Mouse (Mus musculus) lung, postnatal 4 days (tissue): Measurements from ENCODE around the gene Trmt10c.
"Not testable (repeated sequence)": the region's sequence is repeated elsewhere in the genome, so short reads cannot be mapped to it uniquely, and the experiment has no call there.

ENCODE experiments used
- DNase-seq, 2 experiments: peaks; one replicate each; pipeline ENCODE4 v3.0.0; 2021

Gene Trmt10c

GRCm38 (mm10) chr16:56037138-56038010 lies at the start of gene Trmt10c:
Gene Trmt10c, minus strand, starts transcription at chr16:56037819.
- DNase-seq, result peak; percentile 95 to 96

DNA sequence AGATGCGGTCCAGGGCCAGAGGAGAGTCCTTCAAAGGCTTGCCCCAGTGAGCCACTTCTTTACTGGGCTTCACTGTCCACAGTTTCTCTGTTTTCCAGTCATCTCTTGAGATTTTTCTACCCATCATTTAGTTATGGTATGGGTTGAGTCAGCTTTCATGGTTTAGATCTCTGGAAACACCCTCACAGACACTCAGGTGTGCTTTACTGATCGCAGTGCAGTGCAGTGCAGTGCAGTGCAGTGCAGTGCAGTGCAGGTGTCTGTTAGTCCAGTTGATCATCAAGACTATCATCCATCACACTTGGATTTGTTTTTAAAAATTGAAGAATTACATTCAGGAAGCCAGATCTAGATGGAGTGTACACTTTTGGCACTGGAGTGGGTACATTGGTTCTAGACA lies 48.7 kb upstream of the Trmt10c start:
- DNase-seq, result no peak

- DNase-seq, result no peak
Measured at GRCm38 (mm10) chr16:56081691-56082090, 44.1 kb upstream of the Trmt10c start.

GRCm38 (mm10) chr16:56079419-56079818 lies 41.8 kb upstream of the Trmt10c start:
- no peak for DNase-seq

DNA sequence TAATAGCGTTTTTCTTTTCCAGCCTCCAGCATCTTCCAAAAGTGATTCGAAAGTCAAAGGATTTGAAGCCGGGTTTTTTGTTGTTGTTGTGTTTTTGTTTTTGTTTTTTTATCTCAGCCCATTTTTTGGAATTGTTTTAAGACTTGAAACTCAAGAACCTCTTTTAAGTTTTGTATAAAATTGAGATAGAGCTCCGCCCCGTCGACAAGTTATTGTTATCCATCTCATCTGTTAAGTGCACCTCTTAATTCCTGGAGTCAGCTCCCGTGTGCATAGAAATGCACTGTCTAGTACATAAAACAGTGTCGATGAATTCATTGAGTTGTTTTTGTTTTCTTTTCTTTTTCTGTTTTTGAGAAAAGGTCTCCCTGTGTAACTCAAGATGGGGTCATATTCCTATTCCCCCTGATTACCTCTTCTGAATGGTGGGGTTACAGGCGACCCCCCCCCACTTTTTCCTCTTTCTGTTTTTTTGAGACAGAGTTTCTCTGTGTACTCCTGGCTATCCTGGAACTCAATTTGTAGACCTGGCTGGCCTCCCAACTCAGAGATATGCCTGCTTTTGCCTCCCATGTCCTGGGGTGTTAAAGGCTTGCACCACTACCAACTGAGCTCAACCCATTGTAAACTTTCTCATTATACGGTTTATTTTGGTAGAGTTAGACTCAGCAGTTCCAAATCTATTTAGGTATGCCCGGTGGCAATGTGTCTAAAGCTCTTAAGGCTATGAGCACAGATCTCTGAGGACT lies 38.7 kb upstream of the Trmt10c start:
- DNase-seq, result no peak

- DNase-seq, result peak; percentile 85 to 87
Measured at GRCm38 (mm10) chr16:56075222-56076111, 37.8 kb upstream of the Trmt10c start.

- DNase-seq, result no peak
Measured at GRCm38 (mm10) chr16:56074565-56074964, 36.9 kb upstream of the Trmt10c start.

GRCm38 (mm10) chr16:56074122-56074521 lies 36.5 kb upstream of the Trmt10c start:
- no peak for DNase-seq

DNA sequence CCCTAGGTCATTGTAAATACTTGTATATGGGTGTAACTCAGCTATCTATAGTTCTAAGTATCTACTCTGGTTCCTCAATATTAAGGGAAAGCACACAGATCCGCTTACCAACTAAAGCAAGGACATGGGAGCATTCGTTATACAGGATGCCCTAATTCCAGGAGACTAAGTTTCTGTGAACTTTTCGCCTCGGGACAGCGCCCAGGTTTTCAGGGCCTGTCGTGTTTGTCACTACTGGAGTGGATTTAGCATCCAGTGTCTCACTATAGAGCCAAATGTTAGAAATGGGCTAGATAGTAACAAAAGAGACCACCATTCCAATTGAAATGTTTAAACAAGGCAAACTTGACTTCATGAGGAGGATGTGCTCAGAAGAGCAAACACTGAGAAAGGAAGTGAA lies 35.5 kb upstream of the Trmt10c start:
- DNase-seq, result not testable (repeated sequence)

- DNase-seq, result no peak
Measured at GRCm38 (mm10) chr16:56072533-56072932, 34.9 kb upstream of the Trmt10c start.

- no peak for DNase-seq
Measured at GRCm38 (mm10) chr16:56071317-56072232, 34.0 kb upstream of the Trmt10c start.

GRCm38 (mm10) chr16:56068523-56069070 lies 31.0 kb upstream of the Trmt10c start:
- DNase-seq, result no peak

DNA sequence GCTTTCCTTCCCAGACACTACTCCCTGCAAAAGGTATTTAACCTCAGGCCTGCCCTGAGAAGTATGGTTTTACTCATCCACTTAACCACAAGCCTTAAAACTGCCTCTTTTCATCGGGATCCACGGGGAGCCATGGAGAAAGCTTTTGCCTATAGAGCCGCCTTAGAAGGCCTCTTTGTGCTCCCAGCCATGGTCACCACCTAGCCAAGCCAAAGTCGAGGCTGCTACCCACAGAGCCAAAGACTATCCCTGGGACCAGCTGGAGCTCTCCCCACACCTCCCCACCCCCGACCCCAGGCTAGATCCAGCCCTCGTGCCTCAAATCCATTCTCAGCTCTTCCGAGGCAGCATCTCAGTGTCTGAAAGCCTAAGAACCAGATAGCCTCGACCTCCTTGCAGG lies 28.5 kb upstream of the Trmt10c start:
- DNase-seq, result no peak

DNA sequence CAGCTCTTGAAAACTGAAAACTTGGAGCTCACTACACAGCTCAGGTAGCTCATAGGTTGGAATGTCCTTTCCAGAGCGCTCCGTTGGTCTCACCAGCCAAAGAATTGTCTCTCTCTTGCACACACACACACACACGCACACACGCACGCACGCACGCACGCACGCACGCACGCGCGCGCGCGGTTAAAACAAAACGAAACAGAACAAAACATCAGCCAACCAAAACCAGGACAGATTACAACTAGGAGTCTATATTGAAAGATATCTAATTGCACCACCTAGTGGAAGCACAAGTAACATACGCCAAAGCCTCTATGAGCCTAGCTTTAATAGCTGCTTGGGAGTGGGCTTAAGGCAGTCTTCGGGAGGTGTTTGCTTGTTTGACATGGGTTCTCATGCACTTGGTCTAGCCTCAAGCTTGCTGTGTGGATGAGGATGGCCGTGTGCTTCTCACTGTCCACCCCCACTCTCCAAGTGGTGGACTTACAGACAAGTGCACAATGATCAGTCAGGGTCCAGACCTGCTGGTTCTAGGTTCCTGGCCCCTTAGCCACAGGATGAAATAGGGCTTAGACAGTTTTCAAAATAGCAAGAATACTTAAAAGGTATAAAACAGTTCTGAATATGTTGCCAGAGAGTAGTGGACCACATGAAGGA lies 26.8 kb upstream of the Trmt10c start:
- peak; percentile 67 to 83 for DNase-seq

DNA sequence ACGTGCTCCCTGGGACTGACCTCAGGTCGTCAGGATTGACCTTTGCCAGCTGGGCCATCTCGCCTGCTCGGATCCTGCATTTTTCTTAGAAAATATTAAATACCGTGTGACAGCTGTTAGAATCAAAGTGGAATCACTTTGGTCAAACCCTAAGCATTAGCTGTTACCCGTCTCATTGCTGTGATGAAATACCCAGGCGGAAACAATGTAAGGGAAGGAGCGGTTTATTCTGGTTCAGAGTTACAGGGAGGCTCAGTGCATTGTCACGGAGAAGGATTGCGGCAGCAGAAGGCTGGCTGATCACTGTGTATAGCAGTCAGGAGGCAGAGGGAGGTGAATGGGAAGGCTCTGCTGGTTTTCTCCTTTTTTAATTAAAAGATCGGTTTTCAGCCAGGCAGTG lies 25.4 kb upstream of the Trmt10c start:
- no peak for DNase-seq

DNA sequence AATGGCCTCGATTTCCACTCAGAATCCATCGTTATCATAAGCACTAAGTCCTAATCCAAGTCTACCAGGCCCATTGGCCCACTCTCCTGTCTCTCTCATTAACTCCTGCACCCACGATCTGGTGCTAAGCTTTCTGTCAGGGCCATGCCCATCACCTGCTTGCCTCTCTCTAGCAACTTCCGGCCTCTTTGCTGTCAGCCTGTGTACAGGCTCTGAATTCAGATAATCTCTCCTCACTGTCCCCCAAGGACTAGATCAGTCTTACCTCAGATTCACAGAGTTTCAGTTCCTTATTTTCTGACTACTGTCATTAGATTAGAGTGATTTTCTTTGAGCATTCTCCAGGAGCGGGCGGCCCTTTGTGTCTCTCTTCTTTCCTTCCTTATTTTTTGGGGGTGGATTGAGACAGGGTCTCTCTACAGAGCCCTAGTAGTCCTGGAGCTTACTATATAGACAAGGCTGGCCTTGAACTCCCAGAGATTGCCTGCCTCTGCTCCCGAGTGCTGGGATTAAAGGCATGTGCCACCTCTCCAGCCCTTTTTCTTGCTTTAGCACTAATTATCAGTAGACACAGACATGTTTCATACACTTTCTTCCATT lies 24.5 kb upstream of the Trmt10c start:
- no peak for DNase-seq

GRCm38 (mm10) chr16:56058151-56058550 lies 20.5 kb upstream of the Trmt10c start:
- no peak for DNase-seq

DNA sequence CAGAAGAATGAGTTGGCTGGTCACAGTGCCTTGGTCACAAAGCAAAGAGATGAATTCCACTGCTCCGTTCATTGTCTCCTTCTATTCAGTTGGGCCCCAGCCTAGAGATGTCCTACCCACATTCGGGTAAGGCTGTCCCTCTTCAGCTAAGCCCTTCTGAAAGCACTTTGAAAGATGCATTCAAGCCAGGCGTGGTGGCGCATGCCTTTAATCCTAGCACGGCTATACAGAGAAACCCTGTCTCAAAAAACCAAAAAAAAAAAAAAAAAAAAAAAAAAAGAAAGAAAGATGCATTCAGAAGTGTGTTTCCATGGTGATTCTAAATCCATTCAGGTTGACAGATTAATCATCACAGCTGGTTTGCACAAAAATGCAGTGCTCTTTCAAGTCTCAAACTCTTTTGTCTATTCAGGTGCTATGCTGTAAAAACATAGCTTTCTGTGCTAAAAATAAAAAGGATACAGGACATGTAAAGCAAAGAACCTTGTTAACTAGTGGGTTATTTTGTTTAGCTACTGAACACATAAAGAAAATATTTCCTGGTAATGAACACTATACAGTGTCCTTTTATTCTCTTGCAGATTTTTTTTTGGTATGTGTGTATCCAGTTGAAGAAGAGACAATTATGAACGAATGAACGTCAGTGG lies 19.4 kb upstream of the Trmt10c start:
- no peak for DNase-seq

DNA sequence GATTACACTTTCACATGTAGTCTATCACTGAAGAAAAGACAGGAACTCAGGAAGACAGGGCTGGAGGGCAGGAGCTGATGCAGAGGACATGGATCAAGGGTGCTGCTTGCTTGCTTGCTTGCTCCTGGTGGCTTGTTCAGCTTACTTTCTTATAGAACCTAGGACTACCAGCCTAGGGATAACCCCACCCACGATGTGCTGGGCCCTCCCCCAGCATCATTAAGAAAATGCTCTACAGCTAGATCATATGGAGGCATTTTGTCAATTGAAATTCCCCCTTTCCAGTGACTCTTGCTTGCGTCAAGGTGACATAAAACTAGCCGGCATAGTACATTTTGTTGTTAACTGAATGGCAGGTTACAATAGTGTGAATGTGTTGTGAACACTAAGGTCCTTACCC lies 18.3 kb upstream of the Trmt10c start:
- DNase-seq, result no peak

DNA sequence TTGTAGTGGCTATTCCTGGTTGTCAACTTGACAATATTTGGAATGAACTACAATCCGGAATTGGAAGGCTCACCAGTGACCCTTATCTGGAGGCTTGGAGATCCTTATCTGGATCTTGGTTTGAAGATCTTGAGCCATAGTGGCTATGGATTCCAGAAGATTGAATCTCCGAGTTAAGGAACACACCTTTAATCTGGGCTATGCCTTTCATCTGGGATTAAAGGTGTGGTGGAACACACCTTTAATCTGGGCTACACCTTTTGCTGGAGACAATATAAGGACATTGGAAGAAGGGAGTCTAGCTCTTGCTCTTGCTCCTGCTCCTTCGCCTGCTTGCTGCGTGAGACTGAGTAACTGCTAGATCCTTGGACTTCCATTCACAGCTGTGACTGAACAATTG lies 10.4 kb upstream of the Trmt10c start, which contains the start of gene Senp7:
Gene Senp7, plus strand, starts transcription at position 301 of the 400 bp plus-strand sequence.
- not testable (repeated sequence) for DNase-seq
